Mouse (Mus musculus) liver, embryonic 13.5 days (tissue): ENCODE results near the gene Nit1. TPM values are rescaled to one million over a fixed set of nuclear protein-coding genes. Genes with fewer than 3 reads are reported as not detected.

Source experiments
- ATAC-seq: fragments of 200-750 bp; cut with Nextera tagmentation; 2 replicates; pipeline ENCODE4 v1.8.0; 2017; ENCODE audit warnings: low read depth, mild to moderate bottlenecking, moderate number of reproducible peaks, moderate library complexity
- DNase-seq: peaks from one replicate; pipeline ENCODE4 v3.0.0; 2022
- H3K27ac ChIP-seq: fragments of 300-500 bp; sonication (generic); 2 replicates; pipeline ENCODE4 v1.5.1; 2015; ENCODE audit warnings: moderate library complexity, mild to moderate bottlenecking, inconsistent platforms
- H3K27me3 ChIP-seq: fragments of 300-500 bp; sonication (generic); 2 replicates; pipeline ENCODE4 v1.6.1; 2015; ENCODE audit warnings: mild to moderate bottlenecking, inconsistent platforms
- H3K36me3 ChIP-seq: fragments of 300-500 bp; sonication (generic); 2 replicates; pipeline ENCODE4 v1.6.1; 2015; ENCODE audit warnings: mild to moderate bottlenecking, inconsistent platforms
- H3K4me1 ChIP-seq: fragments of 300-500 bp; sonication (generic); replicated peaks from 2 replicates; pipeline ENCODE4 v1.6.1; 2015; ENCODE audit warnings: inconsistent platforms
- H3K4me2 ChIP-seq: fragments of 300-500 bp; sonication (generic); 2 replicates; pipeline ENCODE4 v1.6.1; 2015; ENCODE audit warnings: inconsistent platforms, mild to moderate bottlenecking, moderate library complexity
- H3K4me3 ChIP-seq: fragments of 300-500 bp; sonication (generic); replicated peaks from 2 replicates; pipeline ENCODE4 v1.5.1; 2015; ENCODE audit warnings: mild to moderate bottlenecking, inconsistent platforms
- H3K9ac ChIP-seq: fragments of 300-500 bp; sonication (generic); 2 replicates; pipeline ENCODE4 v1.6.1; 2015; ENCODE audit warnings: mild to moderate bottlenecking, inconsistent platforms
- H3K9me3 ChIP-seq: fragments of 300-500 bp; sonication (generic); replicated peaks from 2 replicates; pipeline ENCODE4 v1.6.1; 2016; ENCODE audit warnings: inconsistent platforms
- WGBS: fragments of 180-500 bp; shearing (Covaris S2); methylation state at CpG from one replicate; pipeline ENCODE4 v1.1.7; 2015; ENCODE audit not compliant: insufficient replicate concordance; 5-methylcytosine and 5-hydroxymethylcytosine counted together
- polyA plus RNA-seq: library from polyadenylated mRNA; unstranded; fragments of >200 nt; fragmentation: Nextera tagmentation; extraction: Ambion mirVana; gene quantifications from 2 replicates; pipeline ENCODE4 v1.2.1, GENCODE M21; 2015

The Nit1 gene
- polyA plus RNA-seq, 1 experiment from 2014 or later, result 24.1 TPM

- no peak overlapping the region for H3K4me2 ChIP-seq
- no peak for DNase-seq
- no peak overlapping the region for H3K27ac ChIP-seq
- peaks cover 15% of the 10 kb centered on the region for H3K4me1 ChIP-seq
- no peaks in the 10 kb centered on the region for H3K9me3 ChIP-seq
- 2% methylated on average over 4 of the region's 4 CpGs for WGBS
- no peak overlapping the region for H3K9ac ChIP-seq
- no peak for ATAC-seq
- H3K4me3 ChIP-seq, result no peak overlapping the region
- H3K36me3 ChIP-seq, result no peaks in the 10 kb centered on the region
- H3K27me3 ChIP-seq, result peaks cover 17% of the 10 kb centered on the region
These were observed 28.5 kb upstream of the Nit1 start for GRCm38 (mm10) chr1:171373946-171374345.

GRCm38 (mm10) chr1:171372880-171373279 lies 27.4 kb upstream of the Nit1 start:
- H3K36me3 ChIP-seq, result no peaks in the 10 kb centered on the region
- peaks cover 15% of the 10 kb centered on the region for H3K4me1 ChIP-seq
- WGBS, result 52% methylated on average over 3 of the region's 3 CpGs
- ATAC-seq (no peak), DNase-seq (no peak)
- H3K27ac ChIP-seq, result no peak overlapping the region
- no peak overlapping the region for H3K4me2 ChIP-seq
- H3K9me3 ChIP-seq, result no peaks in the 10 kb centered on the region
- H3K9ac ChIP-seq, result no peak overlapping the region
- H3K27me3 ChIP-seq, result peaks cover 14% of the 10 kb centered on the region
- no peak overlapping the region for H3K4me3 ChIP-seq

- ATAC-seq, result no peak
- Histone ChIP-seq H3K4me2 (peak within 1 kb of the TSS; percentile 19; the same call in 1 of the 2 replicates), H3K36me3 (no peaks in the 10 kb centered on the region), H3K27ac (no peak within 1 kb of the TSS), H3K9me3 (no peaks in the 10 kb centered on the region), H3K9ac (no peak within 1 kb of the TSS; the same call in 1 of the 2 replicates), H3K4me1 (peaks cover 9% of the 10 kb centered on the region), H3K27me3 (peaks cover 14% of the 10 kb centered on the region), H3K4me3 (no peak within 1 kb of the TSS)
- WGBS, result 49% methylated on average over 20 of the region's 20 CpGs
- DNase-seq, result no peak
These were observed 24.6 kb upstream of the Nit1 start, which contains the start of gene Nectin4 for GRCm38 (mm10) chr1:171369845-171370556. Gene Nectin4, plus strand, starts transcription at chr1:171370099.

GRCm38 (mm10) chr1:171365934-171366333 lies 20.5 kb upstream of the Nit1 start:
- Histone ChIP-seq H3K27ac (no peak overlapping the region), H3K4me3 (no peak overlapping the region), H3K4me1 (peaks cover 10% of the 10 kb centered on the region), H3K9me3 (no peaks in the 10 kb centered on the region), H3K36me3 (no peaks in the 10 kb centered on the region), H3K27me3 (peaks cover 4% of the 10 kb centered on the region; the same call in 1 of the 2 replicates), H3K9ac (no peak overlapping the region), H3K4me2 (no peak overlapping the region)
- no peak for DNase-seq
- no peak for ATAC-seq
- 51% methylated on average over 7 of the region's 7 CpGs for WGBS

GRCm38 (mm10) chr1:171361106-171362103 lies 16.0 kb upstream of the Nit1 start:
- 0 out of 2 replicates have a peak, but pooled peaks cover 3% of the 10 kb centered on the region for H3K9me3 ChIP-seq
- H3K27me3 ChIP-seq, result no peaks in the 10 kb centered on the region
- 38% methylated on average over 16 of the region's 16 CpGs for WGBS
- peaks cover 38% of the 10 kb centered on the region for H3K4me1 ChIP-seq
- DNase-seq (peak; percentile 63), ATAC-seq (peak; percentile 71)
- peak overlapping the region; percentile 48 for H3K27ac ChIP-seq
- H3K4me3 ChIP-seq, result peak overlapping the region; percentile 66
- peak overlapping the region; percentile 71 for H3K9ac ChIP-seq
- peaks cover 25% of the 10 kb centered on the region for H3K36me3 ChIP-seq
- H3K4me2 ChIP-seq, result peak overlapping the region; percentile 83

GRCm38 (mm10) chr1:171360656-171361055 lies 15.2 kb upstream of the Nit1 start, which contains the start of gene Klhdc9:
Gene Klhdc9, minus strand, starts transcription at chr1:171360798.
- H3K9me3 ChIP-seq, result 0 out of 2 replicates have a peak, but pooled peaks cover 3% of the 10 kb centered on the region
- ATAC-seq (peak; percentile 85), DNase-seq (peak; percentile 74)
- H3K4me1 ChIP-seq, result peaks cover 38% of the 10 kb centered on the region
- H3K27me3 ChIP-seq, result no peaks in the 10 kb centered on the region
- H3K27ac ChIP-seq, result peak within 1 kb of the TSS; percentile 48
- H3K4me3 ChIP-seq, result peak within 1 kb of the TSS; percentile 66
- peak within 1 kb of the TSS; percentile 71 for H3K9ac ChIP-seq
- peak within 1 kb of the TSS; percentile 83 for H3K4me2 ChIP-seq
- peaks cover 27% of the 10 kb centered on the region for H3K36me3 ChIP-seq
- WGBS, result under 1% methylated on average over 21 of the region's 21 CpGs

- H3K27me3 ChIP-seq, result no peaks in the 10 kb centered on the region
- 0 out of 2 replicates have a peak overlapping the region, but pooled peaks have one; percentile 8 for H3K27ac ChIP-seq
These were observed 14.8 kb upstream of the Nit1 start for GRCm38 (mm10) chr1:171360253-171360652.

GRCm38 (mm10) chr1:171358421-171358820 lies 13.0 kb upstream of the Nit1 start:
- Histone ChIP-seq H3K9ac (no peak overlapping the region), H3K9me3 (0 out of 2 replicates have a peak, but pooled peaks cover 3% of the 10 kb centered on the region), H3K27me3 (no peaks in the 10 kb centered on the region), H3K4me1 (peaks cover 42% of the 10 kb centered on the region), H3K4me2 (no peak overlapping the region), H3K36me3 (peaks cover 27% of the 10 kb centered on the region), H3K4me3 (no peak overlapping the region), H3K27ac (no peak overlapping the region)
- ATAC-seq (no peak), DNase-seq (no peak)
- 64% methylated on average over 4 of the region's 4 CpGs for WGBS

More at GRCm38 (mm10) chr1:171360253-171360652, 14.8 kb upstream of the Nit1 start:
- peak overlapping the region; percentile 71 for H3K9ac ChIP-seq
- H3K9me3 ChIP-seq, result 0 out of 2 replicates have a peak, but pooled peaks cover 3% of the 10 kb centered on the region
- ATAC-seq (no peak), DNase-seq (no peak)
- WGBS, result 31% methylated on average over 26 of the region's 26 CpGs
- H3K36me3 ChIP-seq, result peaks cover 27% of the 10 kb centered on the region
- peak overlapping the region; percentile 83 for H3K4me2 ChIP-seq
- H3K4me1 ChIP-seq, result peaks cover 38% of the 10 kb centered on the region
- peak overlapping the region; percentile 66 for H3K4me3 ChIP-seq

GRCm38 (mm10) chr1:171356814-171357213 lies 11.4 kb upstream of the Nit1 start:
- H3K4me1 ChIP-seq, result peaks cover 51% of the 10 kb centered on the region
- H3K27ac ChIP-seq, result no peak overlapping the region; the same call in 1 of the 2 replicates
- H3K9ac ChIP-seq, result no peak overlapping the region
- H3K36me3 ChIP-seq, result peaks cover 27% of the 10 kb centered on the region
- WGBS, result 81% methylated on average over 2 of the region's 2 CpGs
- no peak overlapping the region for H3K4me3 ChIP-seq
- no peak overlapping the region for H3K4me2 ChIP-seq
- H3K27me3 ChIP-seq, result no peaks in the 10 kb centered on the region
- ATAC-seq (no peak), DNase-seq (no peak)
- H3K9me3 ChIP-seq, result 0 out of 2 replicates have a peak, but pooled peaks cover 3% of the 10 kb centered on the region

GRCm38 (mm10) chr1:171355812-171356340 lies 10.4 kb upstream of the Nit1 start:
- 39% methylated on average over 3 of the region's 5 CpGs for WGBS
- Histone ChIP-seq H3K9ac (no peak overlapping the region), H3K27me3 (no peaks in the 10 kb centered on the region), H3K4me2 (no peak overlapping the region), H3K4me1 (peaks cover 49% of the 10 kb centered on the region), H3K9me3 (0 out of 2 replicates have a peak, but pooled peaks cover 3% of the 10 kb centered on the region), H3K4me3 (no peak overlapping the region), H3K27ac (no peak overlapping the region), H3K36me3 (peaks cover 27% of the 10 kb centered on the region)
- DNase-seq (no peak), ATAC-seq (no peak)
